Mouse (Mus musculus): ENCODE data around the gene Grn. TPM values are rescaled to one million over a fixed set of nuclear protein-coding genes. Genes with fewer than 3 reads are reported as not detected.
"Not testable (repeated sequence)": the region's sequence is repeated elsewhere in the genome, so short reads cannot be mapped to it uniquely, and the experiment has no call there.

The Grn gene
- polyA plus RNA-seq, 1 experiment: 174 TPM

- H3ac ChIP-seq (ENCODE audit: control insufficient read depth, insufficient read length): no peak overlapping the region
- TF ChIP-seq POLR2A (IDR thresholded peaks at IDR 0.05; ENCODE audit: insufficient read length, low read depth): no peak
- TF ChIP-seq POLR2AphosphoS2 (IDR thresholded peaks at IDR 0.05; ENCODE audit: insufficient read length, low read depth): no peak
- no peak for TF ChIP-seq TCF12 (IDR thresholded peaks at IDR 0.05; ENCODE audit: insufficient read depth, poor library complexity, severe bottlenecking)
- no peak for TF ChIP-seq TCF3 (IDR thresholded peaks at IDR 0.05; ENCODE audit: insufficient read length, low read depth)
- no peak for TF ChIP-seq SRF (IDR thresholded peaks at IDR 0.05; ENCODE audit: control insufficient read depth, insufficient read length, low read depth)
- no peak for TF ChIP-seq E2F4 (IDR thresholded peaks at IDR 0.05; ENCODE audit: insufficient read depth)
- no peak for TF ChIP-seq CEBPB (IDR thresholded peaks at IDR 0.05; ENCODE audit: insufficient read depth, poor library complexity, severe bottlenecking)
- TF ChIP-seq MYOG (IDR thresholded peaks at IDR 0.05; ENCODE audit: control insufficient read depth in 1 of 3, insufficient read depth in 1 of 3, insufficient read length in 2 of 3, low read depth in 2 of 3): no peak
- no peak for TF ChIP-seq REST (IDR thresholded peaks at IDR 0.05; ENCODE audit: insufficient read depth, insufficient read length)
- no peak for TF ChIP-seq MAX (IDR thresholded peaks at IDR 0.05; ENCODE audit: low read depth)
- TF ChIP-seq MYOD1 (IDR thresholded peaks at IDR 0.05; ENCODE audit: control insufficient read depth in 1 of 3, insufficient read length in 2 of 3, low read depth in 2 of 3): no peak
- TF ChIP-seq USF1 (IDR thresholded peaks at IDR 0.05; ENCODE audit: low read depth): no peak
- H3K36me3 ChIP-seq (ENCODE audit: control insufficient read depth, insufficient read depth): no peaks in the 10 kb centered on the region
- no peaks in the 10 kb centered on the region for H3K27me3 ChIP-seq (ENCODE audit: control insufficient read depth, insufficient read depth, insufficient read length)
- no peaks in the 10 kb centered on the region for H3K79me2 ChIP-seq (ENCODE audit: control insufficient read depth, insufficient read depth)
- H3K4me2 ChIP-seq (ENCODE audit: low read depth): peak overlapping the region; percentile 31
- no peak overlapping the region for H3K4me3 ChIP-seq
These were observed 45.7 kb upstream of the Grn start for GRCm38 (mm10) chr11:102384418-102384817.

GRCm38 (mm10) chr11:102385075-102385474 lies 45.0 kb upstream of the Grn start:
- Histone ChIP-seq H3K79me2 (ENCODE audit: control insufficient read depth, insufficient read depth) (no peaks in the 10 kb centered on the region), H3K27me3 (ENCODE audit: control insufficient read depth, insufficient read depth, insufficient read length) (no peaks in the 10 kb centered on the region), H3ac (ENCODE audit: control insufficient read depth, insufficient read length) (no peak overlapping the region), H3K36me3 (ENCODE audit: control insufficient read depth, insufficient read depth) (no peaks in the 10 kb centered on the region), H3K4me2 (ENCODE audit: low read depth) (no peak overlapping the region), H3K4me3 (no peak overlapping the region)
- TF ChIP-seq REST (IDR thresholded peaks at IDR 0.05; ENCODE audit: insufficient read depth, insufficient read length) (no peak), MYOG (IDR thresholded peaks at IDR 0.05; ENCODE audit: control insufficient read depth in 1 of 3, insufficient read depth in 1 of 3, insufficient read length in 2 of 3, low read depth in 2 of 3) (no peak), TCF12 (IDR thresholded peaks at IDR 0.05; ENCODE audit: insufficient read depth, poor library complexity, severe bottlenecking) (no peak), MYOD1 (IDR thresholded peaks at IDR 0.05; ENCODE audit: control insufficient read depth in 1 of 3, insufficient read length in 2 of 3, low read depth in 2 of 3) (no peak), TCF3 (IDR thresholded peaks at IDR 0.05; ENCODE audit: insufficient read length, low read depth) (no peak), POLR2AphosphoS2 (IDR thresholded peaks at IDR 0.05; ENCODE audit: insufficient read length, low read depth) (no peak), USF1 (IDR thresholded peaks at IDR 0.05; ENCODE audit: low read depth) (no peak), CEBPB (IDR thresholded peaks at IDR 0.05; ENCODE audit: insufficient read depth, poor library complexity, severe bottlenecking) (no peak), MAX (IDR thresholded peaks at IDR 0.05; ENCODE audit: low read depth) (no peak), POLR2A (IDR thresholded peaks at IDR 0.05; ENCODE audit: insufficient read length, low read depth) (no peak)

GRCm38 (mm10) chr11:102386121-102386520 lies 44.0 kb upstream of the Grn start:
- Histone ChIP-seq H3ac (ENCODE audit: control insufficient read depth, insufficient read length) (no peak overlapping the region), H3K36me3 (ENCODE audit: control insufficient read depth, insufficient read depth) (no peaks in the 10 kb centered on the region), H3K79me2 (ENCODE audit: control insufficient read depth, insufficient read depth) (no peaks in the 10 kb centered on the region), H3K27me3 (ENCODE audit: control insufficient read depth, insufficient read depth, insufficient read length) (no peaks in the 10 kb centered on the region), H3K4me3 (no peak overlapping the region), H3K4me2 (ENCODE audit: low read depth) (no peak overlapping the region)
- TF ChIP-seq MYOG (IDR thresholded peaks at IDR 0.05; ENCODE audit: control insufficient read depth in 1 of 3, insufficient read depth in 1 of 3, insufficient read length in 2 of 3, low read depth in 2 of 3) (no peak), POLR2AphosphoS2 (IDR thresholded peaks at IDR 0.05; ENCODE audit: insufficient read length, low read depth) (no peak), SRF (IDR thresholded peaks at IDR 0.05; ENCODE audit: control insufficient read depth, insufficient read length, low read depth) (no peak), E2F4 (IDR thresholded peaks at IDR 0.05; ENCODE audit: insufficient read depth) (no peak), USF1 (IDR thresholded peaks at IDR 0.05; ENCODE audit: low read depth) (no peak), POLR2A (IDR thresholded peaks at IDR 0.05; ENCODE audit: insufficient read length, low read depth) (no peak), TCF12 (IDR thresholded peaks at IDR 0.05; ENCODE audit: insufficient read depth, poor library complexity, severe bottlenecking) (no peak), MYOD1 (IDR thresholded peaks at IDR 0.05; ENCODE audit: control insufficient read depth in 1 of 3, insufficient read length in 2 of 3, low read depth in 2 of 3) (no peak), REST (IDR thresholded peaks at IDR 0.05; ENCODE audit: insufficient read depth, insufficient read length) (no peak), MAX (IDR thresholded peaks at IDR 0.05; ENCODE audit: low read depth) (no peak), CEBPB (IDR thresholded peaks at IDR 0.05; ENCODE audit: insufficient read depth, poor library complexity, severe bottlenecking) (no peak), TCF3 (IDR thresholded peaks at IDR 0.05; ENCODE audit: insufficient read length, low read depth) (no peak)

GRCm38 (mm10) chr11:102389436-102389835 lies 40.7 kb upstream of the Grn start:
- not testable (repeated sequence) for H3K79me2 ChIP-seq (ENCODE audit: control insufficient read depth, insufficient read depth); H3ac ChIP-seq (ENCODE audit: control insufficient read depth, insufficient read length); H3K4me3 ChIP-seq; H3K27me3 ChIP-seq (ENCODE audit: control insufficient read depth, insufficient read depth, insufficient read length); H3K36me3 ChIP-seq (ENCODE audit: control insufficient read depth, insufficient read depth); H3K4me2 ChIP-seq (ENCODE audit: low read depth)

- Histone ChIP-seq H3ac (ENCODE audit: control insufficient read depth, insufficient read length) (no peak overlapping the region), H3K36me3 (ENCODE audit: control insufficient read depth, insufficient read depth) (no peaks in the 10 kb centered on the region), H3K27me3 (ENCODE audit: control insufficient read depth, insufficient read depth, insufficient read length) (no peaks in the 10 kb centered on the region), H3K4me3 (peak overlapping the region; percentile 1), H3K4me2 (ENCODE audit: low read depth) (no peak overlapping the region), H3K79me2 (ENCODE audit: control insufficient read depth, insufficient read depth) (no peaks in the 10 kb centered on the region)
- TF ChIP-seq E2F4 (IDR thresholded peaks at IDR 0.05; ENCODE audit: insufficient read depth) (no peak), MAX (IDR thresholded peaks at IDR 0.05; ENCODE audit: low read depth) (no peak), USF1 (IDR thresholded peaks at IDR 0.05; ENCODE audit: low read depth) (no peak), POLR2A (IDR thresholded peaks at IDR 0.05; ENCODE audit: insufficient read length, low read depth) (no peak)
These were observed 37.5 kb upstream of the Grn start for GRCm38 (mm10) chr11:102392441-102393237.
